ENCODE assay signal across 25 mouse cellular contexts in the genomic region with DNA sequence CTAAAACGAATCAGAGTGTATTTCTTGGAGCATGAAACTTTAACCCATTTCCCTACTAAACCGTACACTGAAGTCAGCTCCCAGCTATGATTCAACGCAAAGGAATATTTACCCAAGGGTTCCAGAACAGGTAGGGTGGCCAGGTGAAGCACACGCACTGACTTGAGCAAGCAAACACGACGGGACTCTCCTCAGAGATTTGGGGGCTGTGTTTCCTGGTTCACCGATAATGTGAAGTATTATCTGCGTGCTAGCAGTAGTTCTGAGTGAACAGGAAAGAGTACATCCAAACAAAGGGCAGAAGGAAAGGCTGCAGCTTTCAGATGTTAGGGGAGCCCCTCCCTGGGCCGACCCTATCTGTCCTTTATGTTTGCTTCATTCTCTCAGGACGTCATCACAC. TPM values are rescaled to one million over a fixed set of nuclear protein-coding genes. Genes with fewer than 3 reads are reported as not detected.
DNase-seq lines count a peak whose midpoint lies in the region; ATAC-seq and TF ChIP-seq lines count a peak whose summit lies in the region.
"Had no signal": no experiment of that assay in that cellular context is flagged by ENCODE, and none has a peak within 500 bp of the region (broad histone marks: within the 10 kb centered on the region; RNA-seq: fewer than 3 reads in every experiment).

No protein-coding gene starts in this region.

- no peak overlapping the region for H3K27ac ChIP-seq in lung, embryonic 16.5 days (ENCODE audit: low read length)
- no peak overlapping the region for H3K27ac ChIP-seq in MEL (ENCODE audit: control insufficient read depth, low read depth, low read length)
- H3K27ac ChIP-seq in intestine, embryonic 16.5 days (ENCODE audit: low read length): peak overlapping the region; percentile 28; the same call in 1 of the 2 replicates
- peak overlapping the region; percentile 69 for H3K27ac ChIP-seq in stomach, embryonic 15.5 days
- H3K27ac ChIP-seq in embryonic facial prominence, embryonic 10.5 days (replicated peaks): no peak overlapping the region
- H3K27ac ChIP-seq: embryonic facial prominence, embryonic 13.5 days; forebrain, embryonic 12.5 days; hindbrain, embryonic 15.5 days had no signal

- TF ChIP-seq POLR2A in MEL (IDR thresholded peaks at IDR 0.05; ENCODE audit: control insufficient read depth in 1 of 2, insufficient read depth in 1 of 2, low read depth in 1 of 2, low read length in 2 of 2, poor library complexity in 1 of 2): no peak

- TF ChIP-seq RAD21 in MEL (IDR thresholded peaks at IDR 0.05; ENCODE audit: low read depth, low read length): no peak

- H3K4me1 ChIP-seq in lung, embryonic 16.5 days (replicated peaks; ENCODE audit: control insufficient read depth, insufficient read depth, low read length): peaks cover 4% of the 10 kb centered on the region; the same call in 1 of the 2 replicates
- peaks cover 0 to 8% of the 10 kb centered on the region in 2 experiments; a peak in 1 of 4 replicates for H3K4me1 ChIP-seq in MEL (ENCODE audit: control insufficient read depth in 1 of 2, insufficient read depth in 2 of 2, low read length in 2 of 2)
- H3K4me1 ChIP-seq in intestine, embryonic 16.5 days (ENCODE audit: control insufficient read depth, insufficient read depth, low read length): no peaks in the 10 kb centered on the region
- peaks cover 3% of the 10 kb centered on the region; the same call in 1 of the 2 replicates for H3K4me1 ChIP-seq in stomach, embryonic 15.5 days
- peaks cover 5% of the 10 kb centered on the region; the same call in 1 of the 2 replicates for H3K4me1 ChIP-seq in embryonic facial prominence, embryonic 10.5 days
- H3K4me1 ChIP-seq: hindbrain, embryonic 15.5 days had no signal

- no peaks in the 10 kb centered on the region; the same call in 1 of the 2 replicates for H3K79me2 ChIP-seq in MEL (ENCODE audit: control insufficient read depth, insufficient read depth, low read length, poor library complexity)

- H3K27me3 ChIP-seq in lung, embryonic 16.5 days (ENCODE audit: control insufficient read depth, insufficient read depth, low read depth, low read length): no peaks in the 10 kb centered on the region
- 0 out of 4 replicates have a peak, but pooled peaks cover 0 to 1% of the 10 kb centered on the region in 2 experiments for H3K27me3 ChIP-seq in MEL (ENCODE audit: control insufficient read depth in 1 of 2, insufficient read depth in 2 of 2, low read length in 2 of 2)
- H3K27me3 ChIP-seq in intestine, embryonic 16.5 days (replicated peaks; ENCODE audit: control insufficient read depth, insufficient read depth, low read length): no peaks in the 10 kb centered on the region
- H3K27me3 ChIP-seq in stomach, embryonic 15.5 days (replicated peaks): no peaks in the 10 kb centered on the region
- H3K27me3 ChIP-seq in embryonic facial prominence, embryonic 10.5 days (replicated peaks; ENCODE audit: low read depth, poor library complexity, severe bottlenecking): no peaks in the 10 kb centered on the region
- H3K27me3 ChIP-seq: embryonic facial prominence, embryonic 13.5 days; heart, embryonic 12.5 days; hindbrain, embryonic 15.5 days had no signal

- no peak for DNase-seq in lung, postnatal 36 days
- peak; percentile 29 for DNase-seq in MEL (ENCODE audit: low read depth, low spot score)
- DNase-seq in adrenal gland, adult 2 months: no peak
- DNase-seq in embryonic facial prominence, embryonic 10.5 days (ENCODE audit: low spot score): no peak
- DNase-seq: adrenal gland, adult 8-10 months; adrenal gland, postnatal 36 days; cerebellum, adult 8-10 months; cerebellum, postnatal 14 days; gastrocnemius, postnatal 14 days; heart, postnatal 36 days had no signal

- no peaks in the 10 kb centered on the region for H3K36me3 ChIP-seq in lung, embryonic 16.5 days (ENCODE audit: control insufficient read depth, insufficient read depth, low read length)
- peaks cover 0 to 4% of the 10 kb centered on the region in 2 experiments; a peak in 2 of 4 replicates for H3K36me3 ChIP-seq in MEL (ENCODE audit: control insufficient read depth in 1 of 2, insufficient read depth in 2 of 2, low read length in 2 of 2)
- no peaks in the 10 kb centered on the region for H3K36me3 ChIP-seq in intestine, embryonic 16.5 days (ENCODE audit: control insufficient read depth, insufficient read depth, low read length)
- H3K36me3 ChIP-seq in stomach, embryonic 15.5 days: no peaks in the 10 kb centered on the region
- no peaks in the 10 kb centered on the region for H3K36me3 ChIP-seq in embryonic facial prominence, embryonic 10.5 days (replicated peaks)
- H3K36me3 ChIP-seq: embryonic facial prominence, embryonic 13.5 days; forebrain, embryonic 12.5 days; heart, embryonic 12.5 days; hindbrain, embryonic 15.5 days had no signal

- H3K4me3 ChIP-seq in lung, embryonic 16.5 days (ENCODE audit: low read length): no peak overlapping the region
- H3K4me3 ChIP-seq in MEL (ENCODE audit: control insufficient read depth in 1 of 2, insufficient read depth in 1 of 2, low read depth in 2 of 2, low read length in 2 of 2): no peak overlapping the region
- no peak overlapping the region for H3K4me3 ChIP-seq in intestine, embryonic 16.5 days (ENCODE audit: low read length)
- H3K4me3 ChIP-seq in stomach, embryonic 15.5 days (replicated peaks): no peak overlapping the region
- no peak overlapping the region for H3K4me3 ChIP-seq in embryonic facial prominence, embryonic 10.5 days
- H3K4me3 ChIP-seq: embryonic facial prominence, embryonic 13.5 days; forebrain, embryonic 12.5 days; heart, embryonic 12.5 days; hindbrain, embryonic 15.5 days had no signal

- H3K9me3 ChIP-seq in lung, embryonic 16.5 days (ENCODE audit: control insufficient read depth, low read length): no peaks in the 10 kb centered on the region
- no peaks in the 10 kb centered on the region for H3K9me3 ChIP-seq in MEL (replicated peaks; ENCODE audit: insufficient read depth, low read length)
- H3K9me3 ChIP-seq in intestine, embryonic 16.5 days (ENCODE audit: control insufficient read depth, low read length): no peaks in the 10 kb centered on the region
- H3K9me3 ChIP-seq in stomach, embryonic 15.5 days: no peaks in the 10 kb centered on the region
- H3K9me3 ChIP-seq in embryonic facial prominence, embryonic 10.5 days: no peaks in the 10 kb centered on the region
- H3K9me3 ChIP-seq: embryonic facial prominence, embryonic 13.5 days; forebrain, embryonic 12.5 days; heart, embryonic 12.5 days; hindbrain, embryonic 15.5 days had no signal

- 25% methylated on average over 10 of the region's 10 CpGs for WGBS in lung, embryonic 16.5 days
- WGBS in intestine, embryonic 16.5 days: 36% methylated on average over 10 of the region's 10 CpGs
- 38% methylated on average over 10 of the region's 10 CpGs for WGBS in stomach, embryonic 15.5 days
- WGBS in embryonic facial prominence, embryonic 10.5 days: 83% methylated on average over 10 of the region's 10 CpGs

- H3K9ac ChIP-seq in lung, embryonic 16.5 days (ENCODE audit: low read length): no peak overlapping the region
- no peak overlapping the region for H3K9ac ChIP-seq in MEL (ENCODE audit: control insufficient read depth, low read depth, low read length, poor library complexity, severe bottlenecking)
- no peak overlapping the region for H3K9ac ChIP-seq in intestine, embryonic 16.5 days (ENCODE audit: low read depth, low read length)
- H3K9ac ChIP-seq in stomach, embryonic 15.5 days: no peak overlapping the region
- H3K9ac ChIP-seq: embryonic facial prominence, embryonic 13.5 days; forebrain, embryonic 12.5 days; heart, embryonic 12.5 days; hindbrain, embryonic 15.5 days had no signal

- no peak for TF ChIP-seq EP300 in MEL (IDR thresholded peaks at IDR 0.05; ENCODE audit: low read depth in 1 of 2, low read length in 2 of 2)

- H3K4me2 ChIP-seq in lung, embryonic 16.5 days (ENCODE audit: low read depth, low read length): peak overlapping the region; percentile 23; the same call in 1 of the 2 replicates
- peak overlapping the region; percentile 4; the same call in 1 of the 2 replicates for H3K4me2 ChIP-seq in intestine, embryonic 16.5 days (ENCODE audit: low read depth, low read length)
- peak overlapping the region; percentile 10; the same call in 1 of the 2 replicates for H3K4me2 ChIP-seq in stomach, embryonic 15.5 days
- H3K4me2 ChIP-seq: embryonic facial prominence, embryonic 13.5 days; forebrain, embryonic 12.5 days; heart, embryonic 12.5 days; hindbrain, embryonic 15.5 days had no signal

- no peak for TF ChIP-seq CTCF in MEL (IDR thresholded peaks at IDR 0.05 in 2 of 3, conservative IDR thresholded peaks at IDR 0.05 in 1 of 3; ENCODE audit: control insufficient read depth in 1 of 3, insufficient read depth in 1 of 3, low read depth in 2 of 3, low read length in 3 of 3, poor library complexity in 1 of 3, severe bottlenecking in 1 of 3)

- ATAC-seq in lung, embryonic 16.5 days (ENCODE audit: low read depth): no peak
- ATAC-seq in intestine, embryonic 16.5 days: no peak
- peak; percentile 33 for ATAC-seq in stomach, embryonic 15.5 days (ENCODE audit: insufficient read depth, low FRiP score, low read depth)
- ATAC-seq: forebrain, embryonic 16.5 days had no signal

TF ChIP-seq in MEL, 35 proteins besides CTCF, POLR2A, EP300 and RAD21 (continues in another document):
- TF ChIP-seq BHLHE40 (IDR thresholded peaks at IDR 0.05; ENCODE audit: borderline replicate concordance, low read depth, low read length): no peak
- TF ChIP-seq JUND (IDR thresholded peaks at IDR 0.05; ENCODE audit: low read depth, low read length): no peak

RNA-seq across cellular contexts. Expression of a gene that starts 4.9 kb away (rescaled TPM):
- 30.6 and 33.3 TPM in 2 replicates for polyA plus RNA-seq in lung, embryonic 16.5 days (2015; fragmentation: Nextera tagmentation; extraction: Ambion mirVana)
- total RNA-seq in MEL (2012; rRNA removed): 7.7 TPM in 2 replicates
- 1 to 10 TPM in 1 of 2 experiments, not detected in 1; 9.4 TPM for polyA plus RNA-seq in MEL (2012; ENCODE audit: insufficient read depth in 1 of 2, insufficient read length in 2 of 2, low read depth in 1 of 2, low replicate concordance in 2 of 2, missing spikeins in 1 of 2)
- polyA plus RNA-seq in intestine, embryonic 16.5 days (2015; fragmentation: Nextera tagmentation; extraction: Ambion mirVana): 75.3 and 77.5 TPM in 2 replicates
- polyA plus RNA-seq in stomach, embryonic 15.5 days (2015; fragmentation: Nextera tagmentation; extraction: Ambion mirVana): 55.8 and 59.2 TPM in 2 replicates
- total RNA-seq in adrenal gland, adult 2 months (2021): 10 to 100 TPM; 36.2 to 48.2 TPM
- polyA plus RNA-seq in adrenal gland, adult 2 months (2012; rRNA removed): 14.7 and 17.0 TPM in 2 replicates
- polyA plus RNA-seq in embryonic facial prominence, embryonic 10.5 days (2016; fragmentation: Nextera tagmentation; extraction: Ambion mirVana): 17.4 and 19.4 TPM in 2 replicates

RNA-seq across cellular contexts. Expression of a gene that starts 5.5 kb away (rescaled TPM):
- not detected in 2 replicates for polyA plus RNA-seq in lung, embryonic 16.5 days (2015; fragmentation: Nextera tagmentation; extraction: Ambion mirVana)
- 0.58 TPM in 1 of 2 replicates, not detected in the other for total RNA-seq in MEL (2012; rRNA removed)
- not detected for polyA plus RNA-seq in MEL (2012; ENCODE audit: insufficient read depth in 1 of 2, insufficient read length in 2 of 2, low read depth in 1 of 2, low replicate concordance in 2 of 2, missing spikeins in 1 of 2)
- not detected in 2 replicates for polyA plus RNA-seq in intestine, embryonic 16.5 days (2015; fragmentation: Nextera tagmentation; extraction: Ambion mirVana)
- polyA plus RNA-seq in stomach, embryonic 15.5 days (2015; fragmentation: Nextera tagmentation; extraction: Ambion mirVana): 0.84 TPM in 1 of 2 replicates, not detected in the other
- total RNA-seq in adrenal gland, adult 2 months (2021): not detected
- polyA plus RNA-seq in adrenal gland, adult 2 months (2012; rRNA removed): not detected in 2 replicates
- not detected in 2 replicates for polyA plus RNA-seq in embryonic facial prominence, embryonic 10.5 days (2016; fragmentation: Nextera tagmentation; extraction: Ambion mirVana)
- total RNA-seq: adrenal gland, adult 8-10 months; adrenal gland, postnatal 36 days; CH12.LX; gastrocnemius, postnatal 14 days; heart, adult 8-10 months; heart, postnatal 36 days had no signal
- polyA plus RNA-seq: cortical plate, adult 2 months; embryonic facial prominence, embryonic 13.5 days; forebrain, embryonic 12.5 days; forebrain, embryonic 16.5 days; frontal cortex, adult 2 months; gonadal fat pad, adult 2 months; heart, embryonic 12.5 days; heart, embryonic 16.5 days; hindbrain, embryonic 11.5 days; hindbrain, embryonic 15.5 days had no signal

Comparison
In these comparisons a context has a peak if more than half of its experiments do, and no peak if none do; other contexts are left out.
1. H3K27ac ChIP-seq: peak in intestine, embryonic 16.5 days (single experiment) and stomach, embryonic 15.5 days (single experiment); none in lung, embryonic 16.5 days (single experiment), MEL (single experiment) and embryonic facial prominence, embryonic 10.5 days (single experiment).
2. Peak in every context shown above with its lines, with median percentiles within 50 percentile points of each other: H3K4me2 ChIP-seq.